Mouse (Mus musculus): ENCODE results near the gene Kcnq5. TPM values are rescaled to one million over a fixed set of nuclear protein-coding genes. Genes with fewer than 3 reads are reported as not detected.

Gene Kcnq5
- under 1 TPM in 3 of 26 experiments, not detected in 23; 0.41 to 0.62 (median 0.44) TPM for total RNA-seq (2018; cell fraction: chromatin; rRNA removed)
- under 1 TPM in 1 of 26 experiments, not detected in 25; under 0.01 TPM for total RNA-seq (2018; cell fraction: cytosol; rRNA removed)
- not detected for total RNA-seq (2018; cell fraction: nucleus; rRNA removed)
- not detected in 3 replicates for polyA plus RNA-seq (2018)

DNA sequence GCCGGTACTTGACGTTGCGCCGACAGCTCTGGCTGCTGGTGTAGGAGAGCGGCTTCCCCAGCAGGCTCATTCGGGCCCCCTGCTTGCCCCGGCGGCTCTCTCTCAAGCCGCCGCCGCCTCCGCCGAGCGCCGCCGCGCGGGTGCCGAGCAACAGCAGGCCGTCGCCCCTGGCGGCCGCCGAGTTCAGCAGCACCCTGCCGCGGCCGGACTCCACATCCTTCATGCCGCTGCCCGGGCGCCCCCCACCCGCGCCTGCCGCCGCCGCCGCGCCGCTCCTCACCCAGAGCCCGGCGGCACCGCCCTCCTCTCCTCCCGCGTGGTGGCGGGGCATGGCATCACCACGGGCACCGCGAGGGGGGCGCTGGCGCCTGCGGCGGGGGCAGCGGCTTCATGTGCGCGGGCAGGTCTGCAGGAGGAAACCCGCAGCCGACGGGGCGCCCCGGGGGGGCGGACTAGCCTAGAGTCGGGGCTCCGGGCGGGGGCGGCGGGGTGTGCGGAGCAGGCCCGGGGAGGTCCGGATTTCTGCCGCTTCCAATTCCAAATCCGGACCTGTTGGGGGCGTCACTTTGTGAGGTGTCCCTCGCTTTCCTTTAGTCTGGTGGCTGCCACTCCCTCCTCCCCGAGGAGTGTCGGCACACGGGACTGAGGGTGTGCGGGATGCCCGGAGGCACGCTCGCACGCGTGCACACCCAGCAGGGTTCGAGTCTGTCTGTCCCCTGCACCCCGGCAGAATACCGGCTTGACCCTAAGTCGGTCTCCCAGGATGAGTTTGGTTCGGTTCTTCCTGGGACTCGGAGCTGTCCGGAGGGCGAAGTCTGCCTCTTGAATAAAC, at the start of gene Kcnq5:
Kcnq5 (minus strand) TSS at position 692 of the 832 bp plus-strand sequence.
- Histone ChIP-seq H3K27ac (no peak within 1 kb of the TSS), H3K36me3 (ENCODE audit: inconsistent target) (no peaks in the 10 kb centered on the region), H3K79me2 (ENCODE audit: inconsistent target) (no peaks in the 10 kb centered on the region), H3K4me3 (ENCODE audit: inconsistent target) (no peak within 1 kb of the TSS; the same call in 1 of the 2 replicates)
- WGBS (ENCODE audit: missing documents), result under 1% methylated on average over 68 of the region's 89 CpGs

- no peak overlapping the region for H3K4me3 ChIP-seq (ENCODE audit: inconsistent target)
- no peak overlapping the region for H3K27ac ChIP-seq
- no peaks in the 10 kb centered on the region for H3K79me2 ChIP-seq (ENCODE audit: inconsistent target)
- no peaks in the 10 kb centered on the region for H3K36me3 ChIP-seq (ENCODE audit: inconsistent target)
Measured at GRCm38 (mm10) chr1:21979755-21980154, 18.0 kb upstream of the Kcnq5 start.

DNA sequence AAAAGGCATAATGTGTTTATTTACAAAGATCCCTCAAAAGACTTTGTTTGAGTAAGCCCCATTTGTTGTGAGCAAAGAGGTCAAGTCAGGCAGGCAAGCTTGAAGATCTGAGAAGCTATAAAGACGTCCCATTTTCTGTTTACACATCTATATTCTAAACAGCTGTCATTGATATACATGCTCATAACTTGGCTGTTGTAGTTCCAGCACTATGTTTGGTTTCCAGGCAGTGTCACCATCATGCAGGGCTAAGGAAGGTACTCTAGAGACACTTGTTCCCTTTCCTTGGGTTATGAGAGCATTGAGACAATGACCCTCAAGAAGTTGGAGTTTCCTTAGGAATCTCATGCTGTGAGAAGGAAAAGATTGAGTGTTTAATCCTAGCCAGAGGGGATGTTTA, 17.6 kb upstream of the Kcnq5 start:
- no peak overlapping the region for H3K4me3 ChIP-seq (ENCODE audit: inconsistent target)
- 92% methylated on average over 1 of the region's 1 CpGs for WGBS (ENCODE audit: missing documents)
- H3K79me2 ChIP-seq (ENCODE audit: inconsistent target), result no peaks in the 10 kb centered on the region

DNA sequence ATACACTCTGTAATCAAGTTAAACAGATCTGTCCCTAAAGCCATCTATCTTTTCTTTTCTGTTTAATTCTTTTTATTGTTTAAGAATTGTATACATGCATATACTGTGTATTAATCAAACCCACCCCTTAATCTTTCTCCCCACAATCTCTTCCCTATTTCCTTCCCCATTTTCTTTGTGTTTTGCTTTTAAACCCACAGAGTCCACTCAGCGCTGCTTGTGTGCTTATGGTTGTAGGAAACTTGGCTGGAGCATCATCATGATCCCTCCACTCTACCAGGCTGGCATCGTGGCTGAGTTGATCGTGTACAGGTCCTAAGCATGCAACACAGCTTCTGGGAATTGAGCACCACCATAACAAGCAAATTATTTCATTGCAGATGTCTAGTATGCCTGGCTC, 12.3 kb upstream of the Kcnq5 start:
- 19% methylated on average over 3 of the region's 3 CpGs for WGBS (ENCODE audit: missing documents)
- Histone ChIP-seq H3K27ac (no peak overlapping the region), H3K36me3 (ENCODE audit: inconsistent target) (no peaks in the 10 kb centered on the region), H3K4me3 (ENCODE audit: inconsistent target) (no peak overlapping the region), H3K79me2 (ENCODE audit: inconsistent target) (no peaks in the 10 kb centered on the region)

More for the DNA sequence above, 17.6 kb upstream of the Kcnq5 start:
- H3K27ac ChIP-seq, result no peak overlapping the region
- H3K36me3 ChIP-seq (ENCODE audit: inconsistent target), result no peaks in the 10 kb centered on the region

DNA sequence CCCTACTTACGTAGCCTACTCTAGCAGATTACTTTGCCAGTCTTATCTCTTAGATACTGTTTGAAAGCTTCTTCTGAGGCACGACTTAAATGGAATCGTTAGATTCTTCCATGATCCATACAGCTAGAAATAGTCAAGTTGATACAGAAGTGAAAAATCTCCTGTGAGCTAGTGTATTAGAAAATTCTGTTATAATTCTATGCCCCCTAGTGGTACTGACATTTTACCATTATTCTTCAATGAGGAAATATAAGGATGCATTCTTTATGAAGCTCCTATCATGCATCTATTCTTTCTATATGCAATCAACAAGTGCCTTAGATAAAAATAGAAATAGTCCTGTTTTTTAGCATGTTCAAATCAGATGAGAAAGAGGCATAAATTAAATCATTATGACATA, 5.4 kb upstream of the Kcnq5 start:
- WGBS (ENCODE audit: missing documents), result 59% methylated on average over 3 of the region's 3 CpGs
- no peaks in the 10 kb centered on the region for H3K79me2 ChIP-seq (ENCODE audit: inconsistent target)
- H3K36me3 ChIP-seq (ENCODE audit: inconsistent target), result no peaks in the 10 kb centered on the region
- no peak overlapping the region for H3K27ac ChIP-seq
- no peak overlapping the region for H3K4me3 ChIP-seq (ENCODE audit: inconsistent target)

DNA sequence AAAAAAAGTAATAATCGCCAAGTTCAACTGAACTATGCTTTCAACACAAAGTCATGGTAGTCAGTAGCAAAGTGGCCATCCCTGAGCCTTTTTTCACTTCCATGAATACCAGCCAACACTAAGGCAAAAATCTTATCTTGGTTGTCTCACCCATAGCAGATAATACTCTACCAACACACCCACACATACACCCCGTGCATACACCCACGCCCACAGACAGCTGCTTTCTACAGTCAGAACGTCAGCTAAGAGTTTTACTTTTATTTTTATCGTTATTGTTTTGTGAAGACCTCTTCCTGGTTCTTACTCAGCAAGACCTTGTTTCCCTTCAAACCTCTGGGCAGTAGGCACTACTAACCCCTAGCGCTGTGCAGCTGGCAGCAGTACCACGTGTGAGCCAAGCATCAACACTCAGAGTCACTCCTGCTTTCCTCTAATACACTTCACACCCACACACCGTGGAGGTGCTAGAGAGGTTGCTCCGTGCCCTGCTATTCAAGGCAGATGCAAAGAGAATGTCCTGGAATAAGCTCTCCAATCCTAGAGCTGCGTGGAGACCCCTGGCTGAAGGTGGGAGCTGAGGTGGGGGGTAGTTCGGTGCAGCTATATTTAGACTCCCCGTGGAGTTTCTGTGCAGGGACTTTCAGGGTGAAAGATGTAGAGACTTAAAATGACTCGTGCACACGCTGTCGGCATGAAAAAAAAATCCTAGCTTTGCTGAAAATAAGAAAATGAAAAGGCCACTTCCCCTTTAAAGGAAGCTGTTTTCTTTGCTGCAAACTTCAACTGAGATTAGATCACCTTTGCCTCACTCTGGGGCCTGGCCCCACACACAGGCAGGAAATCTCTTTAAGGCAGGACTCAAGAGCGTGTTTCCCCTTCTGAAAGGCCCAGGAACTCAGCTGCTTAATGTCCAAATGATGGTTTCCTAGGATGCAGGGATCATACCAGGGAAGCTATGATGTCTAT, 1.4 kb upstream of the Kcnq5 start:
- H3K4me3 ChIP-seq (ENCODE audit: inconsistent target), result no peak overlapping the region
- no peaks in the 10 kb centered on the region for H3K36me3 ChIP-seq (ENCODE audit: inconsistent target)
- no peak overlapping the region for H3K27ac ChIP-seq
- WGBS (ENCODE audit: missing documents), result 9% methylated on average over 16 of the region's 16 CpGs
- no peaks in the 10 kb centered on the region for H3K79me2 ChIP-seq (ENCODE audit: inconsistent target)

GRCm38 (mm10) chr1:21962083-21962471, 335 bp upstream of the Kcnq5 start:
- no peak overlapping the region for H3K27ac ChIP-seq
- no peaks in the 10 kb centered on the region for H3K79me2 ChIP-seq (ENCODE audit: inconsistent target)
- 2% methylated on average over 19 of the region's 19 CpGs for WGBS (ENCODE audit: missing documents)
- H3K4me3 ChIP-seq (ENCODE audit: inconsistent target), result no peak overlapping the region
- H3K36me3 ChIP-seq (ENCODE audit: inconsistent target), result no peaks in the 10 kb centered on the region

DNA sequence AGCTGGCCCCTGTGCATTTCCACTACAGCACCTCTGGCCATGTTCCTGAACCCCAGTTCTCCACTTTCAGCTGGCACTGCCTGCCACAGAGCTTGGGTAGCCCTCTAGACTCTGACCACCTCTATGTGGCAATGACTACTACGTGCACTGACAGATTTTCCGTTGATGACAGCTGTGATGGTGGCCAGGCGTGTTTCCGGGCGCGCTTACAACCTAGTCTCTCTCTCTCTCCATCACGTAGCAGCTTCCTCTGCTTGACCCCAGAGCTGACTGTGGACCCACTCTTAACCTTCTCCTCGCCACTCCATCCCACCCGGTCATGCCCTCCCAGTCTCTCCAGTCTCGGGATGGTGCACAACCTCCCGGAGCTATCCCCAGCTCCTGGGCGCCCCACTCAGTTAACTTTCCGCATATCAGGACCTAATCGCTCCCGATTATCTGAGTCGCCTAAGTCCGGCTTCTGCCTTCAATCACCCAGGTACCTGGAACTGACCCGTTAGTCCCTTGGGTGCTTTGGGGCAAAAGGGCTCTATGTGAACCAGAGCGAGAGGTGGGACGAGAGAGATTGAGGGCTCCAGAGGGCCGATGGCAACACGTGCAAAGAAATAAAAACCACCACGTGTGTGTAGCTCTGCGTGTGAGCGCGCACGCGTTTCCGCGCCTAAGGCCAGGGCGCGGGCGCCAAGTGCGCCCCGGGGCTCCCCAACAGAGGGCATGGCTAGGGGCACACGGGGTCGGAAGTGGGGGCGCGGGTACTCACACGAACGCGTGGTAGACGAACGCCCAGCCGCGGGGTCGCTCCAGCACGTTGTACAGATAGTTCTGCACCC, 1.1 kb downstream of the Kcnq5 start:
- Histone ChIP-seq H3K79me2 (ENCODE audit: inconsistent target) (no peaks in the 10 kb centered on the region), H3K4me3 (ENCODE audit: inconsistent target) (no peak overlapping the region; the same call in 1 of the 2 replicates), H3K36me3 (ENCODE audit: inconsistent target) (no peaks in the 10 kb centered on the region), H3K27ac (no peak overlapping the region)
- WGBS (ENCODE audit: missing documents), result 1% methylated on average over 47 of the region's 48 CpGs

- WGBS (ENCODE audit: missing documents), result 18% methylated on average over 7 of the region's 8 CpGs
- Histone ChIP-seq H3K4me3 (ENCODE audit: inconsistent target) (no peak overlapping the region), H3K36me3 (ENCODE audit: inconsistent target) (no peaks in the 10 kb centered on the region), H3K27ac (no peak overlapping the region), H3K79me2 (ENCODE audit: inconsistent target) (no peaks in the 10 kb centered on the region)
Measured at GRCm38 (mm10) chr1:21959648-21960285, 2.0 kb downstream of the Kcnq5 start.

DNA sequence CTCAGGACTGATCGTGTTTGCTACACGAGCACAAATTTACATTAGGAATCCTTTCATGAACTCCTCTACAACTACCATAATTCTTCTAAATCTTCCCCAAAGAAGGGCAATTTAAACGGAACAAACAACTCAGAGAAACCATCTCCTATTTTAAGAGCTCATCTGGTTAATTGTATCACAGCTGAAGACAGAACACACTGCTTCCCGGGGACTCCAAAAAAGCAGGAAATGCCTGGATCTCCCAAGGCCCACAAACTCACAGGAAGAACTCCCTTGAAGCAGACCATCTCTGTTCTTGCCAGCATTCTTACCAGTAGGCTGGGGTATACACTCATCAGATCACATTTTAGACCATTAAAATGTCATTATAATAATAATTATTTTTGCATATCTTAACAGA, 3.7 kb downstream of the Kcnq5 start:
- no peaks in the 10 kb centered on the region for H3K36me3 ChIP-seq (ENCODE audit: inconsistent target)
- no peaks in the 10 kb centered on the region for H3K79me2 ChIP-seq (ENCODE audit: inconsistent target)
- no peak overlapping the region for H3K4me3 ChIP-seq (ENCODE audit: inconsistent target)
- H3K27ac ChIP-seq, result no peak overlapping the region
- WGBS (ENCODE audit: missing documents), result 81% methylated on average over 4 of the region's 4 CpGs

DNA sequence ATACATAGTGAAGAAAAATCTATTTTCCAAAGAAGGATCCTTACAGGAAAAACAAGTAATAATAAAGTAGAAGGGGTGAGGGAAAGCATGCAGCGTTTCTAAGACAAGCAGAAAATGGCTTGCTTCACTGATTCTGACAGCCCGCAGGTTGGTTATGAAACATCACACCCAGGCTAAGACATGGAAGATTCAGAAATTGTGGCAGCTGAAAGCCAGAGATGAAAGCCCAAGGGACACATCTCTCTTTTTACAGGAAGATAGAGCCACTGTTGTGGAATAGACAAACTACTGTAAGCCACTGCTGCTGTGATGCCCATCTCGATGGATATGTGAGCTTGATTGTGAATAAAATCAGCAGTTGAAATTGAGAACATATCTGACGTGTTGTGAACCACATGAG, 20.9 kb downstream of the Kcnq5 start:
- no peaks in the 10 kb centered on the region for H3K36me3 ChIP-seq (ENCODE audit: inconsistent target)
- H3K27ac ChIP-seq, result no peak overlapping the region
- 76% methylated on average over 4 of the region's 4 CpGs for WGBS (ENCODE audit: missing documents)
- H3K4me3 ChIP-seq (ENCODE audit: inconsistent target), result no peak overlapping the region
- no peaks in the 10 kb centered on the region for H3K79me2 ChIP-seq (ENCODE audit: inconsistent target)

- Histone ChIP-seq H3K79me2 (ENCODE audit: inconsistent target) (no peaks in the 10 kb centered on the region), H3K36me3 (ENCODE audit: inconsistent target) (no peaks in the 10 kb centered on the region), H3K27ac (no peak overlapping the region), H3K4me3 (ENCODE audit: inconsistent target) (no peak overlapping the region)
- 93% methylated on average over 4 of the region's 4 CpGs for WGBS (ENCODE audit: missing documents)
Measured at GRCm38 (mm10) chr1:21927182-21927581, 34.6 kb downstream of the Kcnq5 start.

DNA sequence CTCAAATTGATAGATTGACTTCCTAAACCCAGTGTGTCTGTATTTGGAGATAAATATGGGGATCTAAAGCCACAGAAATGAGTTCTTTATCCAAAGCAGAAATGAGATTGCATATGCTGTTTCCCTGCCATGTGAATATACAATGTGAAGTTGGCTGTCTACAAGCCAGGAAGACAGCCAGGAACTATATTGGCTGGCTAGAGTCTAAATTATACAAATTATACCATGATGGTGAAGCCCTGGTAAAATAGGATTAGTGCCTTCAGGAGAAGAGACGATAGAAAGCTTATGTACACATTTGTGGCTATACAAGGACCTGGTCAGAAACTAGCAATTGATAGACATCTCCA, 38.5 kb downstream of the Kcnq5 start:
- no peaks in the 10 kb centered on the region for H3K79me2 ChIP-seq (ENCODE audit: inconsistent target)
- H3K4me3 ChIP-seq (ENCODE audit: inconsistent target), result no peak overlapping the region
- WGBS (ENCODE audit: missing documents), result 100% methylated on average over 1 of the region's 1 CpGs
- no peaks in the 10 kb centered on the region for H3K36me3 ChIP-seq (ENCODE audit: inconsistent target)
- H3K27ac ChIP-seq, result no peak overlapping the region

Measured in macrophage (primary cell).